ENCODE assay signal across 8 mouse cellular contexts in the genomic region with DNA sequence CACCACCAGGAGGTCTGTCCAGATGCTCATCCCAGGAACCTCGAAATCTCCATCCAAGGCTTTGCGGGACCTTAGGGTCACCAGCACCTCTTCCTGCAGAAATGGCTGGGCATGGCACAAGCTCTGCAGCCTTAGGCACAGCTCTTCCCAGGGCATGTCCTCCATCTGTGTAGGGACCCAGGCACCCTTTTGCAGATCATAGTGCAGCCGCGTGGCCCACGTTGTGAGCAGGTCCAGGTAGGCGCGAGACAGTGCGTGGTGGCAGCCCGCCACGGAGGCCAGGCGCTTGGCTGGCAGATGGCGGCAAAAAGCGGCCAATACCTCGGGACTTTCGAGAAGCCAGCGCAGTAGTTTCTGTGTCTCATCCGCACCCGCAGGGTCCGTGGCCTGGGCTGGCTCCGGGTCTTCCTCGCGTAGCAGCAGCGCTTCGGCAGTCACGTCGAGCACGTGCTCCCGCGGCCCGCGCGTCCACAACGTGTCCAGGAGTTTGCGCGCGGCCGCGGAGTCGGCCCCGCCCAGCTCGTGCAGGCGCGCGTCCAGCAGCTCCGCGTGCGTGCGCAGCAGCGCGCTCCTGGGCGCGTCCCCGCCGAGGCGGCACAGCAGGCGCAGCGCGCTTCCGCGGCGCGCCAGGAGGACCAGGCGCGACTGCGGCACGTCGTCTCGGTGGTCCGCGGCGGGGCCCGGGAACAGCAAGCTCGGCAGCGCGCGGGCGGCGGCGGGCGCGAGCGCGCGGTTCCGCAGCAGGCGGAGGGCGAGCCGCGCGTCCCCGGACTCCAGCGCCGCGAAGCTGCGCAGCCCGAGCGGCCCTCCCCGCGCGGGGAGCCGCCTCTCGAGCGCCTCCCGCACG. TPM values are rescaled to one million over a fixed set of nuclear protein-coding genes. Genes with fewer than 3 reads are reported as not detected.
DNase-seq lines count a peak whose midpoint lies in the region; ATAC-seq and TF ChIP-seq lines count a peak whose summit lies in the region.

Gas2 (plus strand) TSS at position 766 of the 847 bp plus-strand sequence.

- peaks cover 15% of the 10 kb centered on the region for H3K4me1 ChIP-seq in bone marrow macrophage, adult 2 months (ENCODE audit: control insufficient read depth, insufficient read depth, low read length)
- peaks cover 17% of the 10 kb centered on the region for H3K4me1 ChIP-seq in embryonic facial prominence, embryonic 15.5 days
- H3K4me1 ChIP-seq in limb, embryonic 13.5 days, result peaks cover 39% of the 10 kb centered on the region
- H3K4me1 ChIP-seq in midbrain, embryonic 15.5 days, result peaks cover 40% of the 10 kb centered on the region

- TF ChIP-seq POLR2A in bone marrow macrophage, adult 2 months (IDR thresholded peaks at IDR 0.05; ENCODE audit: borderline replicate concordance, low read depth, low read length), result no peak

- peak within 1 kb of the TSS; percentile 85 for H3K27ac ChIP-seq in bone marrow macrophage, adult 2 months (ENCODE audit: insufficient read depth, low read depth, low read length)
- H3K27ac ChIP-seq in embryonic facial prominence, embryonic 15.5 days (replicated peaks), result peak within 1 kb of the TSS; percentile 98
- H3K27ac ChIP-seq in limb, embryonic 13.5 days, result peak within 1 kb of the TSS; percentile 98
- H3K27ac ChIP-seq in midbrain, embryonic 15.5 days, result peak within 1 kb of the TSS; percentile 100

- WGBS in embryonic facial prominence, embryonic 15.5 days, result 10% methylated on average over 90 of the region's 105 CpGs
- 6% methylated on average over 105 of the region's 105 CpGs for WGBS in limb, embryonic 13.5 days
- 7% methylated on average over 102 of the region's 105 CpGs for WGBS in midbrain, embryonic 15.5 days

- DNase-seq in B cell, adult 2 months, result peak; percentile 80 to 87
- peak; percentile 85 for DNase-seq in heart, adult 8-10 months (ENCODE audit: low spot score)
- peak; percentile 91 for DNase-seq in kidney, adult 9 months
- peak; percentile 75 to 89 for DNase-seq in spleen, adult 18-20 months

- peak within 1 kb of the TSS; percentile 84 for H3K4me3 ChIP-seq in bone marrow macrophage, adult 2 months (ENCODE audit: insufficient read depth, low read length)
- peak within 1 kb of the TSS; percentile 74 for H3K4me3 ChIP-seq in embryonic facial prominence, embryonic 15.5 days (replicated peaks)
- H3K4me3 ChIP-seq in limb, embryonic 13.5 days, result peak within 1 kb of the TSS; percentile 72
- peak within 1 kb of the TSS; percentile 82 for H3K4me3 ChIP-seq in midbrain, embryonic 15.5 days

- H3K9me3 ChIP-seq in embryonic facial prominence, embryonic 15.5 days (replicated peaks), result no peaks in the 10 kb centered on the region
- H3K9me3 ChIP-seq in limb, embryonic 13.5 days, result no peaks in the 10 kb centered on the region
- no peaks in the 10 kb centered on the region for H3K9me3 ChIP-seq in midbrain, embryonic 15.5 days

- H3K4me2 ChIP-seq in embryonic facial prominence, embryonic 15.5 days (replicated peaks), result peak within 1 kb of the TSS; percentile 87
- peak within 1 kb of the TSS; percentile 80 for H3K4me2 ChIP-seq in limb, embryonic 13.5 days (replicated peaks)
- H3K4me2 ChIP-seq in midbrain, embryonic 15.5 days, result peak within 1 kb of the TSS; percentile 83

- peak; percentile 89 for ATAC-seq in embryonic facial prominence, embryonic 15.5 days (ENCODE audit: insufficient number of reproducible peaks, low FRiP score, low TSS enrichment, low read depth)
- peak; percentile 88 for ATAC-seq in limb, embryonic 13.5 days (ENCODE audit: low FRiP score, low read depth)
- peak; percentile 93 for ATAC-seq in midbrain, embryonic 15.5 days (replicated peaks)

- no peak for TF ChIP-seq CTCF in bone marrow macrophage, adult 2 months (IDR thresholded peaks at IDR 0.05; ENCODE audit: low read depth, low read length)

- no peaks in the 10 kb centered on the region for H3K27me3 ChIP-seq in embryonic facial prominence, embryonic 15.5 days
- no peaks in the 10 kb centered on the region for H3K27me3 ChIP-seq in limb, embryonic 13.5 days
- H3K27me3 ChIP-seq in midbrain, embryonic 15.5 days (replicated peaks), result no peaks in the 10 kb centered on the region

- H3K9ac ChIP-seq in embryonic facial prominence, embryonic 15.5 days, result peak within 1 kb of the TSS; percentile 63
- H3K9ac ChIP-seq in limb, embryonic 13.5 days, result peak within 1 kb of the TSS; percentile 87
- peak within 1 kb of the TSS; percentile 83 for H3K9ac ChIP-seq in midbrain, embryonic 15.5 days

- H3K36me3 ChIP-seq in embryonic facial prominence, embryonic 15.5 days, result no peaks in the 10 kb centered on the region
- peaks cover 27% of the 10 kb centered on the region for H3K36me3 ChIP-seq in limb, embryonic 13.5 days
- H3K36me3 ChIP-seq in midbrain, embryonic 15.5 days (replicated peaks), result no peaks in the 10 kb centered on the region

RNA-seq across cellular contexts. Expression of gene Gas2, which starts in this region (rescaled TPM):
- 1.4 and 2.1 TPM in 2 replicates for polyA plus RNA-seq in bone marrow macrophage, adult 2 months (2012; ENCODE audit: insufficient read depth, insufficient read length, missing spikeins)
- polyA plus RNA-seq in embryonic facial prominence, embryonic 15.5 days (2015; fragmentation: Nextera tagmentation; extraction: Ambion mirVana), result 37.7 and 45.0 TPM in 2 replicates
- total RNA-seq in heart, adult 8-10 months (2022), result 1 to 10 TPM; 3.2 to 4.7 (median 4.4) TPM
- polyA plus RNA-seq in limb, embryonic 13.5 days (2015; fragmentation: Nextera tagmentation; extraction: Ambion mirVana), result 319 and 338 TPM in 2 replicates
- polyA plus RNA-seq in midbrain, embryonic 15.5 days (2015; fragmentation: Nextera tagmentation; extraction: Ambion mirVana), result 15.5 and 17.2 TPM in 2 replicates

Comparison
In these comparisons a context has a peak if more than half of its experiments do, and no peak if none do; other contexts are left out.
1. Peak in every context shown above with its lines: DNase-seq, ATAC-seq, H3K4me3 ChIP-seq and H3K27ac ChIP-seq.